Mouse (Mus musculus) gastrocnemius, adult 8-10 months (tissue): ENCODE results near the gene Arl6ip4. TPM values are rescaled to one million over a fixed set of nuclear protein-coding genes. Genes with fewer than 3 reads are reported as not detected.
A peak's percentile ranks its signal among the peaks of the same experiment; 100 is the strongest.

Experiments used
- DNase-seq, 2 experiments: peaks; one replicate each; pipeline ENCODE4 v3.0.0; 2022; ENCODE audit warnings: low spot score in 2 of 2
- total RNA-seq, 4 experiments: library from RNA; stranded (reverse); gene quantifications; 2 replicates each; pipeline ENCODE4 v1.2.4; 2022

The Arl6ip4 gene
- total RNA-seq: 10 to 100 TPM; 36.7 to 46.8 (median 44.1) TPM

- DNase-seq: peak; percentile 55 to 60
Observed at GRCm38 (mm10) chr5:124115990-124116845, at the start of gene Arl6ip4. Gene Arl6ip4 (plus strand): TSS chr5:124116089.

- DNase-seq: no peak
Observed at GRCm38 (mm10) chr5:124069657-124070056, 46.2 kb upstream of the Arl6ip4 start.

GRCm38 (mm10) chr5:124073682-124074081 is 42.2 kb upstream of the Arl6ip4 start:
- peak; percentile 27 to 65 for DNase-seq

GRCm38 (mm10) chr5:124074845-124075307 is 41.0 kb upstream of the Arl6ip4 start:
- DNase-seq: no peak

GRCm38 (mm10) chr5:124075716-124076115 is 40.2 kb upstream of the Arl6ip4 start:
- no peak for DNase-seq

- no peak for DNase-seq
Observed at GRCm38 (mm10) chr5:124076559-124076958, 39.3 kb upstream of the Arl6ip4 start.

- DNase-seq: no peak
Observed at GRCm38 (mm10) chr5:124077241-124077640, 38.6 kb upstream of the Arl6ip4 start.

GRCm38 (mm10) chr5:124077856-124078460 is 37.9 kb upstream of the Arl6ip4 start:
- DNase-seq: no peak

- DNase-seq: no peak
Observed at GRCm38 (mm10) chr5:124078794-124079416, 37.0 kb upstream of the Arl6ip4 start.

- DNase-seq: no peak
Observed at GRCm38 (mm10) chr5:124079880-124080279, 36.0 kb upstream of the Arl6ip4 start.

GRCm38 (mm10) chr5:124082447-124082846 is 33.4 kb upstream of the Arl6ip4 start:
- no peak for DNase-seq

- DNase-seq: no peak
Observed at GRCm38 (mm10) chr5:124082941-124083688, 32.8 kb upstream of the Arl6ip4 start.

GRCm38 (mm10) chr5:124083850-124084587 is 31.9 kb upstream of the Arl6ip4 start:
- DNase-seq: no peak

- peak; percentile 55 to 64 for DNase-seq
Observed at GRCm38 (mm10) chr5:124084588-124085173, 31.2 kb upstream of the Arl6ip4 start.

- DNase-seq: no peak
Observed at GRCm38 (mm10) chr5:124085513-124085912, 30.4 kb upstream of the Arl6ip4 start.

- DNase-seq: no peak
Observed at GRCm38 (mm10) chr5:124086876-124087275, 29.0 kb upstream of the Arl6ip4 start.

- peak; percentile 21 to 58 for DNase-seq
Observed at GRCm38 (mm10) chr5:124089868-124090267, 26.0 kb upstream of the Arl6ip4 start.

GRCm38 (mm10) chr5:124091951-124092406 is 23.9 kb upstream of the Arl6ip4 start:
- no peak for DNase-seq

- peak in 1 of 2 experiments; percentile 52 for DNase-seq
Observed at GRCm38 (mm10) chr5:124093120-124093794, 22.6 kb upstream of the Arl6ip4 start.
